Mouse (Mus musculus) hindlimb bud, embryonic 11.5 days (tissue): ENCODE measurements at regions not wholly inside any gene's neighbourhood (a gene's known extent, or its start where the extent isn't known, plus 50 kb on each side); places are given as distances from the start of the nearest gene placed in this dataset.

Source experiments
- DNase-seq: peaks from one replicate; pipeline ENCODE4 v3.0.0-alpha.2; 2012; ENCODE audit warnings: low read depth, low spot score; ENCODE audit errors: extremely low spot score

DNA sequence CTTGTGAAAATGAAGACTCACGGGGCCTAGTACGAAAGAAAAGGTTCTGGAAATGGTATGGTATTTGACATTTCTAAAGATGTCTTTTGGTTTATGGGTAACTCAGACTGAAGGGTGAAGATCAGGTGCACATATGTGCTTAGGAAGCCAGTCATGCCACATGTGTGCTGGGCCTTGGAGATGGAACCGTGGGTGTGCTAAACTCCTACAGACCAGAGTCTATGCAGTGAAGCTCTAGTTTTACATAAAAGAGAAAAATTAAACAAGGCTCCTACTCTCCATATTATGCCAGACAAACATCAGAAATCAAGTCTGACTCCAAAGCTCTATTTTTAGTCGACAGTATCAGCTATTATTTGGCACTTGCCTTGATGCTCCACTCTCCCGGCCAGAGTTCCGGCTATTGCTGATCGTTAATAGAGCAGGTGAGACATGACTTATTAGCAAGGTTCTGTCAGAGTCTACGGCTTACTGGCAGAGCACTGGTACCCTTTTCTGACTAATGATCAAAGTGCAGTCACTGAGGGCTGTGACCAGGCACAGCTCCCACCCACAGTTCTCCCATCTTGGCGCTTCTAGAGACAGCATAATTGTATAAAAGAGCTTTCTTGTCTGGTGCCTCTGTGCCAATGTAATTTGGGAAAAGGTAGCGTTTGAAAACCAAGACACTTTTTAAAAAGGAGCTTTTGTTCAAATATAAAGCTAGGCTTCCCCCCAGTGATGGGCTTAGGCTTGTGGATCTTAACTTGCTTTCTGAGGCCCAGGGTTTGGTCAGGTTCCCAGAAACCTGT, 119.2 kb upstream of the Ccdc122 start:
- DNase-seq = no peak

GRCm38 (mm10) chr14:76913850-76914249, 122.7 kb upstream of the Ccdc122 start:
- DNase-seq = no peak

- no peak for DNase-seq
Observed at GRCm38 (mm10) chr14:76912301-76913001, 124.1 kb upstream of the Ccdc122 start.

GRCm38 (mm10) chr14:76911271-76911670, 125.3 kb upstream of the Ccdc122 start:
- DNase-seq = no peak

DNA sequence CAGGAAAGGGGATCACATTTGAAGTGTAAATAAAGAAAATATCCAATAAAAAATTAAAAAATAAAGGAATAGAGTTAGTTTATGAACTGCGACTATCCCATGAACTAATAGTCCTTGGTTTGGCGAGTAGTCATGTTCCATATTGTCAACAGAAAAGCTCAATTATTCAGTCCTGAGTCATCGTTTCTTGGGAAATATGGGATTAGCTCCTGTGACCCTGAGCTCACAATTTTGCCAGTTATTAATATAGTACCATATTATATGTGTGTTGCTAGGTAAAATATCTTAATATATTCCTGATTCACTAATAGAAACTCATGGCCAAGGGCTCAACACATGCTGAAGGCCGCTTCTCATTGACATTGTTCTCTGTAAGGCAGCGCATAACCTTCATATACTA, 126.4 kb upstream of the Ccdc122 start:
- no peak for DNase-seq

GRCm38 (mm10) chr14:76907941-76908340, 128.6 kb upstream of the Ccdc122 start:
- DNase-seq = no peak

GRCm38 (mm10) chr14:76902962-76903757, 133.4 kb upstream of the Ccdc122 start:
- DNase-seq = no peak

DNA sequence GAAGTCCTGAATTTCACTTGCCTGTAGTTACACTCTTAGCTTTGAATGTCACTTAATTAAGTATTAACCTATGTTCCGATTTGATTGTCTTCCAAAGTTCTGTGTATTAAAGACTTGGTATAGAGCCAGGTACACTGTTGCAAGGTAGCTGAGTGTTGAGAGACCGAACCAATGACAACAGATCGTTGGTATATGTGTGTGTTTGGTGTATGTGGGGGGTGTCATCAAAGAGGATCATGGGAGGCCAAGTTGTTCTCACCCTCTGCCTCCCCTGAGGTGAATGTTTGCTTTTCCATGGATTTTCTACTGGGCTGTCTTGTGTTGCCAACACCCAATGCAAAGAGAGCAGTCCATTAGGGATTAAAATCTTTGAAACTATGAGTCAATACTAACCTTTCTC, 135.1 kb upstream of the Ccdc122 start:
- DNase-seq = no peak

DNA sequence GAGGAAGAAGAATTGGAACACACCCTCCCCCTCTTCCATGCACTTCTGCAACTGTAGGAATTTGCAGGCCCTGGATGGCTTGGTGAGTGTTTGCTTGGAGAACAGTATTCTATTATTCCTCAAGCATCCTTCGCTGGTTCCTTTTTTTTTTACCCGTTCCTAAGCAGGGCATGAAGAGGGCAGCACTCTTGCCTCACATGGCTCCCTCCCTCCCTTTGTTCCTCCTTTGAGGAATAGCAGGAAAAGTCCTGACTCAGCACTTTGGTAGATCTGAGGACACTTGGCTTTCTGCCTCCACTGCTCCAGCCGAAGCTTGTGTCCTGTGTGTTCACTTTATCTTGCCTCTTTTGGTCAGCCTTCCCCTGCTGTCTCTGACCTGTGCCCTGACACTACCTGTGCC, 137.2 kb upstream of the Ccdc122 start:
- no peak for DNase-seq

DNA sequence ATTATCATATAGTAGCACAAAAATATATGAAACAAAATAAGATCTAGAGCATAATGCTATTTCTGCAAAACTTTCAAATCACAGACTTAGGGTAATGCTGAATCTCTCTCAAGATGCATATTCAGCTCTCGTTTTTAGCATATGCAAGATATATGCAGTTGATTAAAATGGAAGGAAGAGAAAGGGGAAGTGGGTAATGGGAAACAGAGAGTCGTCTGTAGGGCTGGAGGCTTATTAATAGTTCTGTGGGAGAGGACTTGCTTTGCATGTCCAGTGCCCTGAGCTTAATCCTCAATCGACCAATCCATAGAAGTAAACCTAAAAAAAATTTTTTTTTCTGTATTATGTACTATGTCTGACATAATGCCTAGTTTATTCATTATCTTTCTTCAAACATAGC, 148.9 kb upstream of the Ccdc122 start:
- no peak for DNase-seq

DNA sequence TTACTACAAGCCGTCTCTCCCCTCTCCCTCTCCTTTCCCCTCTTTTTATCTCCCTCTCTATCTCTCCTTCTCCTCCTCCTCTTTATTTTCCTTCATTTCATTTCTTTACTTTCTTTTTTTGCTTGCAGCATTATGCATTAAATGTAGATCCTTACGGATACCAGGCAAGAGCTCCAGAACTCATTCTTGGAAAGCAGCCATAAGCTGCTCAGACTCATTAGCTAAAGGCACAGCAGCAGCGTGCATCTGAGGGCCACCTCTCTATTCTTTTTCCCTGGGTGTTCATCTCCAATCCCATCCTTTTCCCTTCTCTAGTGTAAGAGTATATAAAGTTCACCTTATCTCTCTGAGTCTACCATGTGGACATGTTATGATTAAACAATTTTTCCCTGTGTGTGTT, 149.4 kb upstream of the Ccdc122 start:
- no peak for DNase-seq

- no peak for DNase-seq
Observed at GRCm38 (mm10) chr14:76883231-76883651, 153.3 kb upstream of the Ccdc122 start.

GRCm38 (mm10) chr14:76882711-76883171, 153.8 kb upstream of the Ccdc122 start:
- peak; percentile 87 for DNase-seq

DNA sequence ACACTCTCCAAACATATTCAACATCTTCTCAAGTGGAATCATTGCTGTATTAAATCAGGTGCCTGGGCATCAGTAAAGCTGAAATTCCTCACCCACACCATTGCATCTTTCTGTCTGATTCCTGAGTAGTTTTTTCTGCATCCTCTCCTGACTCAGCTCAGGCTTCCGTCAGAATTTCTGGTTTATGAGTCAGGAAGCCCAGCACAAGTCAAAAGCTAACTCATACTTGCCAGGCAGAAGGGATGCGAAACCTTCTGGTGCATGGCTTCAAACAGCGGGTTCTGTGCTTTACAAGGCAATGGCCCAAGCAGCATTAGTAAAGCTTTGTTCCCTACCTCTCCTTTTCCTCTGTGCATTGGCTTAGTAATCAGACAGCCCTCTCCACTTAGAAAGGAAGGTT, 155.7 kb upstream of the Ccdc122 start:
- no peak for DNase-seq

DNA sequence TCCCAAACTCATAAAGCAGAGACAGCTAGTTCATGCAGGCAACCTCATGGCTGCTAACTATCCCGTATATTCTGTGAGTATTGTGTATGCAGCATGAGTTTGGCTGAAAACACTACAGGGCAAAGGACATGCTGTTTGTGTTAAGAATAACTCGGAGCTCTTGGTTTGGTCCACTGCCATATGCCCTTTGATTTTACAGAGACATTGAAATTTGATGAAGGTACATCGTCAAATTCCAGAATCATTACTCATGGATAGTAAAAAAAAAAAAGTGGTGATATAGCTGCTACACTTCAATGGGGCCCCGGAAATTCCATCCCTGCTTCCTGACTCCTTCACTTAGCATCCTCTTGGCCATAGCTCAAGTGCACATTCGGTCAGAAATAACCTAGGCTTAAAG, 159.3 kb upstream of the Ccdc122 start:
- DNase-seq = no peak

DNA sequence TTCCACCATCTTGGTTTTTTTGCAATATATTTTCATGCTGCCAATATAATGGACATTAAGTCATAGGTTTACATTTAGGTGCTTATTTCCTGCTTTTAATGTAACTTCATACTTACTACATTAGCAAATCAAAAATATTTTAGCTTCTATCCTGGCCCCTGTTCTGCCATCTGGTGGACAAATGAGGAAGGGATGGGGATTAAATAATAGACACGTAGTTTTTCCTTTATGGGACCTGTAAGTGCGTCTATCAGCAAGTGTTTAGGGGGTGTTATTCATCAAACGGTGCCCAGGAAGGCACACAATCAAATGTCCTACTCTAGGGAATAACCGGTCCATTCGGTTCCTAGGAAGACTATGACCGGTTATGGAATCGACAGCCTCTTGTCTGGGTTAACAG, 160.6 kb upstream of the Ccdc122 start:
- no peak for DNase-seq

DNA sequence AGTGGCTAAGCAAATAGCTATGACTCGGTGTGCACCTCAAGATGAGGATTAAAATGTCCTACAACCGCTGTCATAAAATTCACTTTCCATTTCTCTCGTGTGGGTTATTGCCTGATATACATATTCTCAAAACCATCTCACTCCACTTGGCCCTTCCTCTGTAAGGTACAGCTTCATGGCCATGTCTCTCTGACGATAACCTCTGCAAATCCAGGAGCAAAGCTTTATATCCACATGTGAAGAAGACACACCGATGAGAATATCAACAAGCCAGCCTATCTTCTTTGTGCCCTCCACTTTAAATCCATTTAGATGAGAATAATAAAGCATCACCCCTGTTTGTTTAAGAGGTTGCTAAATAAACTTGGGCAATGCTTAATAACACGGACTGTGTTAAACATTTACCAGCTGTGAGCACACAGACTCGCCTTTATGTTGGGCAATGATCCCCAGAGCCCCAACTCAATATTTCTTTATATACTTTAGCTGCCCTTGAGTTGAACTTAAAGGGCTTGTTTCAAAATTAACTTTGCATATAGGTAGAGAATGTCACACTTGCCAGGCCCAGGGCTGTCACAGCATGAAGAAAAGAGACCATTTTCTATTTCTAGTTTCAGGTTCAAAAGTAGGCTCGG, 161.2 kb upstream of the Ccdc122 start:
- DNase-seq = no peak

DNA sequence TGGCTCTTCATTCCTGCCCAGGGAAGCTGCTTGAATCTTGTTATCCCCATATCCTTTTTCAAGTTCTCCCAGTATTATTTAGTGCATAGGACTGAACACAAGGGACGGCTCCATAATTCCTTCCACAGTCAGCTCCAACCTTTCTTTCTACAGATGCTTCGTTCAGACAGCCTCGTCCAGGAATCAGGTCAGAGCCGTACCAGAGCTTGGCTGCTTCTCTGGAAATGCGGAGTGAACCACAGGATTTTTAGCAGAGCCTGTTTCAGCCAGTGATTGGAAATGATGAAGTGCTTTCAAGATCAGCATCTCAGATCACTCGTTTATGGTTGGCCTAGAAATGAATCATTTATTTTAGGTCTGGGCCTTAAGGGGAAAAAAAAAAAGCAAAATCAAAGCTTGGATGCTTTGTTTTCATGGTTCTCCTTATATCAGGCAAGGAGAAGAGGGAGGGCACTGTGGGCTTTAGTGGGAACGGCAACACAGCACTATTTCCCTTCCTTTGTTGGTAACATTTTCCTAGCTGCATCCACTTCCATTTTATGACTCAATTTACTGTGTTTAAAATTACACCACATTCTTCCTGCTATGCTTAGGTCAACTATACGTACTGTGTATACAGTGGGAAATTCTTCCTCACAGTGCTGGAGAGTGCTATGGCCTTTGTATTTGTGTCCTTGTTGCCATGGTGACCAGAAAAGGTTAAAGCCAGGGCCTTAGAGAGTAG, 161.9 kb upstream of the Ccdc122 start:
- DNase-seq = no peak

GRCm38 (mm10) chr14:76873684-76874083, 162.9 kb upstream of the Ccdc122 start:
- DNase-seq = no peak

GRCm38 (mm10) chr14:76872976-76873375, 163.6 kb upstream of the Ccdc122 start:
- no peak for DNase-seq
